Mouse (Mus musculus): Measurements from ENCODE around the gene Pik3ca. TPM values are rescaled to one million over a fixed set of nuclear protein-coding genes. Genes with fewer than 3 reads are reported as not detected.
"Not testable (repeated sequence)": the region's sequence is repeated elsewhere in the genome, so short reads cannot be mapped to it uniquely, and the experiment has no call there.

The Pik3ca gene
- total RNA-seq, 2 experiments from 2014 or later = 60.9 to 62.3 TPM

DNA sequence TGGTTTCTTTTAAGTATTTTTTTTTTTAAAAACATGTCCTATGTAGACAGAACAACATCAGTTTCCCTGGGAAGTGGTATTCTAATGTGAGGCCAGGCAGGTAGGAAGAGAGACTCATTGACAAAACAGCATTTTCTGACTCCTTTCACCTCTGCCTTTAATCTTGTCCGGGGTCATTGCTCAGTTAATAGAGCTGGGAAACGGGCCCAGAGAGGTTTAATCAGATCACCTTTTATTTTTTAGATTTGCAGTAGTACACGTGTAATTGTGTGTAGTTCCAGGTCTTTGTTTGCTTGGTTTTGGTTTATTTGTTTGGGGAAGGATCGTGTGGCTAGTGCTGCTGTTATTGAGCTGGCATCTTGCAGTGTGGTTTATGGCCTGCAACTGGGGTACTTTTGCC, 1.9 kb downstream of the Pik3ca start:
- intact Hi-C loops (cut with DNase I) = no loop called here
- DNase-seq (ENCODE audit: low spot score in 2 of 2) = no peak

DNA sequence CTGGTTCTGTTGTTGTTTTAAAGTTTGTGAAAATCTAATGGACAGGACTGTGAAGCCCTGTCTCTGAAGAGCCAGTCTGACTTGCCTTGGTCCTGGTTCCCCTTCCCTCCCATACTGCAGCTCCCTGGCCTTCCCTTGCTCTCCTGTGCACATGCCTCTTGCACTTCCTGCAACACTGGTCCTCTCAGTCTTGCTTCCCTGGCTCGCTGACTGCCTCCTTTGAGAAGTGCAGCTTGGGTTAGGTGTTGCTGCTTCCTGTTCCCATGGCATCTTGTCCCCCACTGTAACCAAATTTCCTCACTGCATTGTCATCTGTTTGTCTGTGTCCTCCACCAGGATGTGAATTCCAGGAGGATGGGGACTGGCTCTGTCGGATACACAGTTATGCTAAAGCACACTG, 2.5 kb downstream of the Pik3ca start:
- intact Hi-C loops (cut with DNase I) = no loop called here
- DNase-seq (ENCODE audit: low spot score in 2 of 2) = no peak

- intact Hi-C loops (cut with DNase I) = no loop called here
- DNase-seq (ENCODE audit: low spot score in 2 of 2) = no peak
Measured at GRCm38 (mm10) chr3:32401591-32401990, 4.1 kb downstream of the Pik3ca start.

GRCm38 (mm10) chr3:32402990-32403885, 5.8 kb downstream of the Pik3ca start:
- no peak for DNase-seq (ENCODE audit: low spot score in 2 of 2)
- intact Hi-C loops (cut with DNase I) = no loop called here

GRCm38 (mm10) chr3:32405699-32406098, 8.2 kb downstream of the Pik3ca start:
- intact Hi-C loops (cut with DNase I) = no loop called here
- DNase-seq (ENCODE audit: low spot score in 2 of 2) = no peak

DNA sequence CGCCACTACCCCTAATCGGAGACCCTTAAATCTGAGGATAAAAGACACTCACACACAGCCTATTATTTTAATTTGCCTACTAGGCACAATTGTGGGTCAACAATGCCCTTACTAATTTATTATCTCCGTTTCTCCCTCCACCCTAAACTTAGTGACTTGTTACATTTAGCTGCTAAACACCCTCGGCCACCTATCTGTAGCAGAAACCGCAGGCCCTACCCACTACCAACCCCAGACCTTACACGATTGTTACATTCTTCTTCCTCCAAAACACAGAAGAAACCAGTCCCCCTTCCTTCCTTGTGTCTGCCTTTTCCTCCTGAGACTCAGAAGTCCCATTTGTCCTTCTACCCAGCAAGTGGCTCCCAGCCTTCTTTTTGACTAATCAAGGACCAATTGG, 9.3 kb downstream of the Pik3ca start:
- intact Hi-C loops (cut with DNase I) = no loop called here
- no peak for DNase-seq (ENCODE audit: low spot score in 2 of 2)

- intact Hi-C loops (cut with DNase I) = no loop called here
- DNase-seq (ENCODE audit: low spot score in 2 of 2) = no peak
Measured at GRCm38 (mm10) chr3:32408811-32409273, 11.4 kb downstream of the Pik3ca start.

GRCm38 (mm10) chr3:32412502-32413044, 15.1 kb downstream of the Pik3ca start:
- no peak for DNase-seq (ENCODE audit: low spot score in 2 of 2)
- intact Hi-C loops (cut with DNase I) = no loop called here

DNA sequence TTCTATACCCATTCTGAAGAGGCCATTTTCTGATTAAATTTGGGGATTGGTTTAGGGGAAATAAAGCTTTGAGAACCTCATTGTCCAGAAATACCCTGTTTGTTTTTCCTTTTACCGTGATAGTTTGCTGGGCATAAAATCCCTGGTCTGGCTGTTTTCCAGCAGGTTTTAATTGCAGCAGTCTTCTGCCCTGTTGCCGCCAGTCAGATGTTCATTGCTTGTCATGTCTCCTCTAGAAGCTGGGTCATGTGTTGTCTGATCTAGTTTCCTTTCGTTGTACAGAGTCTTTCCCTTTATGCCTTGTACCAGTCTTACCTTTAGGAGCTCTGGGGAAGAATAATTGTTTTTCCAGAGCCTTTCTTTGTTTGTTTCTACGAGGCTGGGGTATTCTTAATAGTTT, 16.9 kb downstream of the Pik3ca start:
- intact Hi-C loops (cut with DNase I) = no loop called here

DNA sequence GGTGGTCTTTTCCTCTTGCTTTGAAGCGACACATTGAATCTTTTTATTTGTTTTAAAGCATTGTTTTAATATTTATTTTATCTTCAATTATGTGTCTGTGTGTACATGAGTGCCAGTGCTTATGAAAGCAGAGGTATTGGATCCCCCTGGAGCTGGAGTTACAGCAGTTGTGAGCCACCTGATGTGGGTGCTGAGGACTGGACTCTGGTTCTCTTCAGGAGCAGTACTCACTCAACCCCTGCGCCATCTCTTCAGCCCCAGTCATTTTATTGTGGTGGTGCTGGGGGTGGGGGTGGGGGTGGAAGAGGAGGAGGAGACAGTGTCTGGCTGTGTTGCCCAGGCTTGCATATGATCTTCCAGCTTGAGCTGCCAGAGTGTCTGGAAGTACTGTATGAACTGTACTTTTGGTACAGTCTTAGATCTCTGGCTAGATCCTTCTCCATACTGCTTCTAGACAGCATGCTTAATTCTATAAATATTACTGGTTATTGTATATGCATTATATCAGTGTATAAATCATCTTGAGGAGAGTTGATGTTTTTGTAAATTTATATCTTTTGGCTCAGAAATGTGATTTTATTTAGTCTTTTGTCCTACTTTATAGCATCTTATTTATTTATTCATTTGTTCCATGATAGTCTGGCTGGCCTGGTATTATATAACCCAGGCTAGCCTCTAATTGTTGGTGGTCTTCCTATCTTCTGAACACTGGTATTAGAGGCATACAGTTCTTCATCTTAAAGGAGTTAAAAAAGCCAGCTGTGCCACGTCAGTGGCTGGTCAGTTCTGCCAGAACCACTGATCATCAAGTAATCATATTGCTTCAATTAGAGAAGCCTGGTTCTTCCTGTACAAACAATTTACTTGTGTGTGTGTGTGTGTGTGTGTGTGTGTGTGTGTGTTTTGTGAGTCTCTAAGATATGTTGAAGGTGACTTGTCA, 18.2 kb downstream of the Pik3ca start:
- intact Hi-C loops (cut with DNase I) = no loop called here

More for the DNA sequence above, 16.9 kb downstream of the Pik3ca start:
- DNase-seq (ENCODE audit: low spot score in 2 of 2) = no peak

GRCm38 (mm10) chr3:32417751-32418211, 20.3 kb downstream of the Pik3ca start:
- DNase-seq (ENCODE audit: low spot score in 2 of 2) = peak in 1 of 2 experiments; percentile 32
- intact Hi-C loops (cut with DNase I) = no loop called here

More for the DNA sequence above, 18.2 kb downstream of the Pik3ca start:
- no peak for DNase-seq (ENCODE audit: low spot score in 2 of 2)

DNA sequence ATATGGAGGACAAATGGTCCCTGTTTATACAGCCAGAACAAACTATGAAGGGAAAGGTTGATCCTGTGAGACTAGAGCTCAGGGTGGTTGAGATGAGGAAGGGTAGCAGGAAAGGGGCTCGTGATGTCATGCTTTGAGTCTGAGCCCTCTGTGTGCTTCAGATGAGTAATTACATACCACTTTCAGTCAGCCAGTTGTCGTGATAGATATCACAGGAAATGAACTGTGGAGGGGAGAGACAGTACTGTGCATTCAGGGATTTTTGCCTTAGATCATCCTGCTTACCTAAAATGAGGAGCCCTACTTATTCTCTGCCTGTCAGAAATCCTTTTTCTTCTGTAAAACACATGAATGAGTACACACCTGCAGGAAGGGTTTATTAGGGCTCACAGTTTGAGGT, 22.4 kb downstream of the Pik3ca start:
- DNase-seq (ENCODE audit: low spot score in 2 of 2) = no peak
- intact Hi-C loops (cut with DNase I) = no loop called here

GRCm38 (mm10) chr3:32421115-32422054, 23.9 kb downstream of the Pik3ca start:
- intact Hi-C loops (cut with DNase I) = no loop called here
- DNase-seq (ENCODE audit: low spot score in 2 of 2) = no peak

DNA sequence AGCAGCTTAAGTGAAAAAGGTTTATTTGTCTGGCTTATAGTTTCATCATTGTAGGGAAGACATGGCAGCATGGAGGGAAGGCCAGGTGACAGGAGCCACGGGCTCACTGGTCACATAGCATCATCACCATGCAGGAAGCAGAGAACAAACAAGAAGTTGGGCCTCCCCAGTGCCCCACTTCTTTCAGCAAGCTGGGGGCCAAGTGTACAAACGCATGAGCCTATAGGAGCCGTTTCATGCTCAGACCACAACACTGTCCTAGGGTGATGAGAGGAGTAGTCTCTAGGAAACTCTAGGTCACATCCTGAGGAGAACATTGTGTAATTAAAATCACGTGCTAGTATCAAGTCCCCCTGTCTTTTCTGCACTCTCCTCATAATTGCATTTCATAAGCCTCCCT, 30.2 kb downstream of the Pik3ca start:
- intact Hi-C loops (cut with DNase I) = no loop called here

DNA sequence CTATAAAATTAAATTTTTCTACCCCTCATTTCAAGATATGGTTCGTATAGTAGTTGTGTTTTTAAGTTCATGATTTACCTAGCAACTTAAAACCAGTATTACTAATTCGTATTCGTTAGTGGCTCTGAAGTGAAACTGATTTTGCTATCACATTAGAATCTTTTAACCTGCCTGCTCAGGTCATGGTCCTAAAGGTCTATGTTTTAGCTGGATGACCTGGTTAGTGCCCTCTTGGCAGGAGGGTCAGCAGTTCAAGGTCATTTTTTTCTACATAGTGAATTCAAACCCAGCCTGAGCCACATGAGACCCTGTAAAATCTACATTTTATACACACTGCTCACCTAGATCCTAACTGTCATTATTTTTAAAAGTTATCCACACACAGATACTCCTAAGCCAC, 30.9 kb downstream of the Pik3ca start:
- intact Hi-C loops (cut with DNase I) = no loop called here
- DNase-seq (ENCODE audit: low spot score in 2 of 2) = no peak

More for the DNA sequence above, 30.2 kb downstream of the Pik3ca start:
- DNase-seq (ENCODE audit: low spot score in 2 of 2) = no peak

- no peak for DNase-seq (ENCODE audit: low spot score in 2 of 2)
Measured at GRCm38 (mm10) chr3:32428921-32429320, 31.4 kb downstream of the Pik3ca start.

DNA sequence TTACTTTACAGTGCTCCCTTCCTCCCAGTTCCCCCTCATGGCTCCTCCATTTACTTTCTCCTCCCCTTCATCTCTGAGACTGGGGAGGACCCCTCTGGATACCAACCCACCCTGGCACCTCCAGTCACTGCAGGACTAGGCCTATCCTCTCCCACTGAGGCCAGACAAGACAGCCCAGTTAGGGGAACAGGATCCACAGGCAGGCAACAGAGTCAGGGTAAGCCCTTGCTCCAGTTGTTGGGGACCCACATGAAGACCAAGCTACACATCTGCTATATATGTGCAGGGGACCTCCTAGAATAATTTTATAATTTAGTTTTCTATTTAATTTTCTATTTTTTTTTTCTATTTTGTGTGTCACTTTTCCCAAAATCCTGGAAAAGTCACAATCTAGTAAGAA, 31.9 kb downstream of the Pik3ca start:
- DNase-seq (ENCODE audit: low spot score in 2 of 2); intact Hi-C loops (cut with DNase I): not testable (repeated sequence)

More at GRCm38 (mm10) chr3:32428921-32429320, 31.4 kb downstream of the Pik3ca start:
- intact Hi-C loops (cut with DNase I) = no loop called here

- no peak for DNase-seq (ENCODE audit: low spot score in 2 of 2)
- intact Hi-C loops (cut with DNase I) = no loop called here
Measured at GRCm38 (mm10) chr3:32430394-32430793, 32.9 kb downstream of the Pik3ca start.

- intact Hi-C loops (cut with DNase I) = no loop called here
Measured at GRCm38 (mm10) chr3:32434016-32434415, 36.5 kb downstream of the Pik3ca start.

More at GRCm38 (mm10) chr3:32434016-32434415, 36.5 kb downstream of the Pik3ca start:
- no peak for DNase-seq (ENCODE audit: low spot score in 2 of 2)

All from left cerebral cortex, postnatal 25 days (tissue).